Mouse (Mus musculus) neural tube, embryonic 12.5 days (tissue): ENCODE measurements around the gene Polrmt. TPM values are rescaled to one million over a fixed set of nuclear protein-coding genes. Genes with fewer than 3 reads are reported as not detected.
"Not testable (repeated sequence)": the region's sequence is repeated elsewhere in the genome, so short reads cannot be mapped to it uniquely, and the experiment has no call there.

Experiments used
- ATAC-seq: fragments of 200-750 bp; cut with Nextera tagmentation; 2 replicates; pipeline ENCODE4 v1.8.0; 2017; ENCODE audit warnings: low read depth, mild to moderate bottlenecking, moderate TSS enrichment, moderate library complexity; ENCODE audit not compliant: low FRiP score
- H3K27ac ChIP-seq: fragments of 300-500 bp; sonication (generic); 2 replicates; pipeline ENCODE4 v1.5.1; 2016
- H3K27me3 ChIP-seq: fragments of 300-500 bp; sonication (generic); replicated peaks from 2 replicates; pipeline ENCODE4 v1.6.1; 2016; ENCODE audit warnings: mild to moderate bottlenecking
- H3K36me3 ChIP-seq: fragments of 300-500 bp; sonication (generic); 2 replicates; pipeline ENCODE4 v1.6.1; 2016; ENCODE audit warnings: mild to moderate bottlenecking
- H3K4me1 ChIP-seq: fragments of 300-500 bp; sonication (generic); 2 replicates; pipeline ENCODE4 v1.6.1; 2016
- H3K4me2 ChIP-seq: fragments of 300-500 bp; sonication (generic); replicated peaks from 2 replicates; pipeline ENCODE4 v1.6.1; 2016; ENCODE audit warnings: mild to moderate bottlenecking
- H3K4me3 ChIP-seq: fragments of 300-500 bp; sonication (generic); 2 replicates; pipeline ENCODE4 v1.5.1; 2016
- H3K9ac ChIP-seq: fragments of 300-500 bp; sonication (generic); 2 replicates; pipeline ENCODE4 v1.6.1; 2016; ENCODE audit warnings: mild to moderate bottlenecking
- H3K9me3 ChIP-seq: fragments of 300-500 bp; sonication (generic); 2 replicates; pipeline ENCODE4 v1.6.1; 2016; ENCODE audit warnings: mild to moderate bottlenecking
- WGBS: fragments of 180-500 bp; shearing (Covaris S2); methylation state at CpG from one replicate; pipeline ENCODE4 v1.1.7; 2016; 5-methylcytosine and 5-hydroxymethylcytosine counted together
- polyA plus RNA-seq: library from polyadenylated mRNA; unstranded; fragments of >200 nt; fragmentation: Nextera tagmentation; extraction: Ambion mirVana; gene quantifications from 2 replicates; pipeline ENCODE4 v1.2.1, GENCODE M21; 2016

The Polrmt gene
- polyA plus RNA-seq, 1 experiment from 2014 or later: 44.7 TPM

DNA sequence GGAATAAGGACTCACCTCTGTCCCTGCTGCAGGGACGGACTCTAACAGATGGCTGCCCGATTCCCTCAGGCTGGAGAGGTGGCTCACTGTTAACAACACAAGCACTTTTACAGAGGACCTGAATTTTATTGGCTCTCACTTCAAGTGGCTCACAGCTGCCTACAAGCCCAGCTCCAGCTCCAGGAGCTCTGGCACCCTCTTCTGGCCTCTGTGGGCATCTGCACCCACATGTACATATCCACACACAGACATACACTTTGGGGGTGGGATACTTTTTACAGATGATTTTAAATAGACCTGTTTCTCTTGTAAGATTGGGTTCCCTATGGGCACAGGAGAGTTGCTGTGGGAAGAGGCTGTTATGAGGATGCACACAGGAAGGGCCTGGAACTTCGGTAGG, 25.9 kb upstream of the Polrmt start:
- peaks cover 12% of the 10 kb centered on the region for H3K4me1 ChIP-seq
- ATAC-seq: no peak
- no peaks in the 10 kb centered on the region for H3K36me3 ChIP-seq
- 89% methylated on average over 3 of the region's 3 CpGs for WGBS
- H3K27me3 ChIP-seq: peaks cover 12% of the 10 kb centered on the region
- no peak overlapping the region for H3K4me3 ChIP-seq
- H3K9me3 ChIP-seq: 0 out of 2 replicates have a peak, but pooled peaks cover 6% of the 10 kb centered on the region
- no peak overlapping the region for H3K27ac ChIP-seq
- H3K9ac ChIP-seq: no peak overlapping the region
- no peak overlapping the region for H3K4me2 ChIP-seq

DNA sequence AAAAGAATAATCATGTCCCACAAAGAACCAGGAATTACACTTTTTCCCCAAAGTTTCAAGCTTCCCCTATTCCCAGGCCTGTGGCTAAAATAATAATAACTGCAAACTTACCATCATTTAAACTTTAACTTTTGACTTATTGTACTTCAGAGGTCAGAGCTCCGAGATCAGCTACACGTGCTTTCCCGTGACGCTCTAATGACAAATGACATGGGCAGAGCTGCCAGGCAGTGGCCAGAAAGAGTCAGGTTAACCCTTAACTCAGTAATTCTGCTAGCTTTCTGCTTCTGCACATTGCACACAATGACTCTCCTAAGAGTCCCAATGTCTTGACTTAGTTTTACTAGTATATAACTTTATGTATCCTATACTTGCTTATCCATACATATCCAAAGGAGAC, 22.9 kb upstream of the Polrmt start:
- Histone ChIP-seq H3K27ac (no peak overlapping the region), H3K9ac (no peak overlapping the region)
- WGBS: 46% methylated on average over 4 of the region's 4 CpGs

GRCm38 (mm10) chr10:79768400-79768799, 22.0 kb upstream of the Polrmt start:
- no peak for ATAC-seq
- H3K36me3 ChIP-seq: no peaks in the 10 kb centered on the region
- no peak overlapping the region for H3K9ac ChIP-seq
- no peaks in the 10 kb centered on the region for H3K9me3 ChIP-seq
- H3K27me3 ChIP-seq: no peaks in the 10 kb centered on the region; the same call in 1 of the 2 replicates
- 0 out of 2 replicates have a peak overlapping the region, but pooled peaks have one; percentile 97 for H3K4me2 ChIP-seq
- no peak overlapping the region for H3K27ac ChIP-seq
- peaks cover 23% of the 10 kb centered on the region for H3K4me1 ChIP-seq
- no peak overlapping the region for H3K4me3 ChIP-seq
- WGBS: under 1% methylated on average over 5 of the region's 5 CpGs

More for the DNA sequence above, 22.9 kb upstream of the Polrmt start:
- Histone ChIP-seq H3K36me3 (no peaks in the 10 kb centered on the region), H3K4me3 (no peak overlapping the region), H3K4me1 (peaks cover 23% of the 10 kb centered on the region), H3K27me3 (no peaks in the 10 kb centered on the region; the same call in 1 of the 2 replicates), H3K9me3 (no peaks in the 10 kb centered on the region), H3K4me2 (no peak overlapping the region)
- no peak for ATAC-seq

DNA sequence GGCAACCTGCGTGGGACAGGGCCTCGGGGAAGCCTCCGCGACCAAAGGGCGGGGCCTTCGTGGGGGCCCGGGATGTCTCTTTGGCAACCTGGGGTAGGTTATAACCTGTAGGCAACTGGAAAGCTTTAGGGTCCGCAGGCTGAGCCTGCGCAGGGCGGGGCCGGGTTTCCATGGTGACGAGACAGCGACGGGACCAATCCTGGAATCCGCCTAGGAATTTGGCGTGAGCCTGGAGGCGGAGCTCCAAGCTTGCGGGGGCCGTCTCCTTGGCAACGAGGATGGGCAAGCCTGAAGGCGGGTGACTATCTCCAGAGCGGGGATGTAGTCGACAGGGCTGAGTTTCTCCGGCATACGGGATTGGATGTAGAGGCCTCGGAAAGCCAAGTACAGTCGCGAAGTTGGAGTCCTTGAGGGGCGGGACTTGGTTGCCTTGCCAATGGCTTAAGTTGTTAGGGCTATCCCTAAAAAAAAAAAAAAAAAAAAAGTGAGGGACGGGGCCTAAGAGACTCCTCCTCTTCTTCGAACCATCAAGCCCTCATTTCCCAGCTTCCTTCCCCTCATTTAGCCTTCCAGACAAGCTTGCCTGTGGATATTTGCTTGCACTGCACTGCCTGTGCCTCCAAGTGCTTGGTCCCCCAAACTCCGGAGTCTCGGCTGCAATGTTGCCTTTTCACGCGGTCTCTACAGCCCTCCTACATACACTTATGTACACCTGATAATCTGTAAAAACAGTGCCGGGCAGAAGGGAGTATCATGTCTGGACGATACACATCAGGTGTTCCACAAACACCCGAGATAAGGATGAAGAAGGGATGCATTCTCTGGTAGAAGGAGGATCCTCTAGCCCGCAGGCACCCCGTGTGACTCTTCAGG, 21.2 kb upstream of the Polrmt start:
- H3K9me3 ChIP-seq: no peaks in the 10 kb centered on the region
- peak overlapping the region; percentile 95 for H3K4me3 ChIP-seq
- peak overlapping the region; percentile 70 for H3K27ac ChIP-seq
- peaks cover 23% of the 10 kb centered on the region for H3K4me1 ChIP-seq
- H3K9ac ChIP-seq: peak overlapping the region; percentile 93
- H3K27me3 ChIP-seq: no peaks in the 10 kb centered on the region; the same call in 1 of the 2 replicates
- H3K36me3 ChIP-seq: no peaks in the 10 kb centered on the region; the same call in 1 of the 2 replicates
- 12% methylated on average over 40 of the region's 40 CpGs for WGBS
- peak overlapping the region; percentile 97 for H3K4me2 ChIP-seq
- peak; percentile 85 for ATAC-seq

DNA sequence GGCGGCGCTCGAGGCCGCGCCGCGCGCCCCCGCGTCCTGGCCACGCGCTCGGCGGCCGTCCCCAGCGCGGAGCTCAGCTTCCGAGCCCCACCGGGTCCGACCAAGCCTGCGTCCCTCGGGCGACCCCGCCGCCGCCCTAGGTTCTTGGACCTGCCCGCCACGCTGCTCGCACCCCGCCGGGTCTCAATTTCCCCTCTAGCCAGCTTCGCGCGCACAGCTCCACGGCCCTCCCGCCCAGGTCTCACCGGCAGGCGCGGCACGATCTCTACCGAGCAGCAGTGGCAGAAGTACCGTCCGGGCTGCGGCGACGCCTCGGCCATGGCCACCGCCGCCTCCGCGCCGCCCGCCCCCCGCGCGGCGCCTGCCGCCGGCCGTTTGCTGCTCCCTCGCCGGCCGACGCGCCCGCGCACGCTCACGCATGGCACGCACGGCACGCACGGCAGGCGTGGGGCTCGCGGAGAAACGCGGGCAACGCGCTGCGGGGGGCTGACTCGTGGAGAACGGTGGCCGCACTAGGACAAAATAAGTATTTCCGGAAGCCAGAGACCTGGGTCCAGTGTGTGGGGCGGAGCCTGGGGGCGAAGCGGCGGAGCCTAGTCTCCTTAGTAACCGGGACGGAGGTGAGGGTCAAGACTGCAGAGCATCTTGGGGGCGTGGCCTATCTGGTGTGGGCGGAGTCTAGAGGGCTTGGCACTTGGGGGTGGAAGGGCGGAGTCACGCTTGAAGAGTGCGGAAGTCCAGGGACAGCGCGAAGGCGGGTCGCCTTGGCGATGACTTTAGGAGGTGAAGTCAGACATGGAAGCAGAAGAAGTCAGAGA, 20.3 kb upstream of the Polrmt start, which contains the start of gene Rnf126:
Gene Rnf126 (minus strand): TSS at position 445 of the 818 bp plus-strand sequence.
- peak within 1 kb of the TSS; percentile 77 for H3K27ac ChIP-seq
- H3K9ac ChIP-seq: peak within 1 kb of the TSS; percentile 93
- no peaks in the 10 kb centered on the region for H3K9me3 ChIP-seq
- peak within 1 kb of the TSS; percentile 95 for H3K4me3 ChIP-seq
- no peaks in the 10 kb centered on the region; the same call in 1 of the 2 replicates for H3K27me3 ChIP-seq
- under 1% methylated on average over 101 of the region's 101 CpGs for WGBS
- H3K4me1 ChIP-seq: peaks cover 23% of the 10 kb centered on the region
- peak within 1 kb of the TSS; percentile 97 for H3K4me2 ChIP-seq
- peaks cover 9% of the 10 kb centered on the region for H3K36me3 ChIP-seq
- ATAC-seq: peak; percentile 92

- Histone ChIP-seq H3K9ac (peak overlapping the region; percentile 93), H3K4me3 (peak overlapping the region; percentile 95), H3K4me1 (peaks cover 23% of the 10 kb centered on the region), H3K4me2 (peak overlapping the region; percentile 97), H3K27me3 (no peaks in the 10 kb centered on the region; the same call in 1 of the 2 replicates), H3K36me3 (peaks cover 15% of the 10 kb centered on the region), H3K27ac (peak overlapping the region; percentile 77; the same call in 1 of the 2 replicates), H3K9me3 (no peaks in the 10 kb centered on the region)
- 8% methylated on average over 16 of the region's 16 CpGs for WGBS
- ATAC-seq: peak; percentile 12
Observed at GRCm38 (mm10) chr10:79766001-79766507, 19.7 kb upstream of the Polrmt start.

- H3K27me3 ChIP-seq: no peaks in the 10 kb centered on the region
- peaks cover 23% of the 10 kb centered on the region for H3K36me3 ChIP-seq
- peak overlapping the region; percentile 97 for H3K4me2 ChIP-seq
- H3K4me3 ChIP-seq: peak overlapping the region; percentile 95
- peaks cover 23% of the 10 kb centered on the region for H3K4me1 ChIP-seq
- H3K9ac ChIP-seq: peak overlapping the region; percentile 93
- no peak overlapping the region for H3K27ac ChIP-seq
- 76% methylated on average over 2 of the region's 2 CpGs for WGBS
- no peaks in the 10 kb centered on the region for H3K9me3 ChIP-seq
- ATAC-seq: no peak
Observed at GRCm38 (mm10) chr10:79765228-79765745, 18.9 kb upstream of the Polrmt start.

DNA sequence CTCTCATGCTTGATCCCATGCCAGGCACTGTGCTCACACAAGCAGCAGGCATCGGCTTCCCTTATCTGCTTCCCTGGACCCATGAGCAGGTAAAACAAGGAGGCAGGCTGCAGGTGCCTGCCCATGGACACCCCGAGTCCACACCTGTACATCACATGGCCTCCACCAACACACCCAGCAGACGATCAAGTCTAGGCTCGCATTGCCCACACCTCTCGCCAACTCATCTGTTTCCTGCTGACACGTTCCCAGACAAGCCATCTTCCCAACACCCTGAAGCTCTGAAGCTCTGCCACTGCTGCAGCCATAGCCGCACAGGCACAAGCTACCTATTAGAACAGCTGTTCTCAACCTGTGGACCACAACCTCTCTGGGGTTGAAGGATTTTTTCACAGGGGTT, 17.9 kb upstream of the Polrmt start:
- no peak for ATAC-seq
- WGBS: 85% methylated on average over 7 of the region's 7 CpGs
- Histone ChIP-seq H3K27ac (no peak overlapping the region), H3K4me2 (no peak overlapping the region; the same call in 1 of the 2 replicates), H3K4me3 (no peak overlapping the region), H3K36me3 (peaks cover 32% of the 10 kb centered on the region), H3K27me3 (no peaks in the 10 kb centered on the region), H3K4me1 (peaks cover 23% of the 10 kb centered on the region), H3K9me3 (no peaks in the 10 kb centered on the region), H3K9ac (0 out of 2 replicates have a peak overlapping the region, but pooled peaks have one; percentile 5)

DNA sequence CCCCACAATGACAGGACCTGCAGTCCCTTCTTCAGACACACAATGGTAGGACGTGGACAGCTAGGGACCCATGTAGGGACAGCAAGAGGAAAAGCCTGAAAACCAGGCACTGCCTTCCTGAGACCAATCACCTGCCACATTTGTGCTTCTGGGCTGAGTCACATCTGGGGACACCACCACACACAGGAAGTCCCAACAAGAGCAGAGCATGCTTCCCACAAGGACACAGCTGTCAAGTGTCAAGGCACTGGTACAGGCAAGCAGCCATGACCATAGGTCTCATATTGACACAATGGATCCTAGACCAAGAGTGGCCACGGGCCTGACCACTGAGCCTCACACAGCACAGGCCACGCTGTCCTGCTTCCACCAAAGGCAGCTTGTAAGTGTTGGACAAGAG, 16.5 kb upstream of the Polrmt start:
- Histone ChIP-seq H3K4me1 (peaks cover 18% of the 10 kb centered on the region), H3K4me2 (no peak overlapping the region), H3K9ac (no peak overlapping the region), H3K4me3 (no peak overlapping the region), H3K27me3 (no peaks in the 10 kb centered on the region), H3K27ac (no peak overlapping the region), H3K36me3 (peaks cover 45% of the 10 kb centered on the region), H3K9me3 (no peaks in the 10 kb centered on the region)
- 93% methylated on average over 3 of the region's 3 CpGs for WGBS
- no peak for ATAC-seq

- Histone ChIP-seq H3K27me3 (no peaks in the 10 kb centered on the region), H3K4me1 (peaks cover 16% of the 10 kb centered on the region), H3K4me3 (no peak overlapping the region), H3K9me3 (no peaks in the 10 kb centered on the region), H3K9ac (no peak overlapping the region), H3K4me2 (no peak overlapping the region), H3K27ac (no peak overlapping the region), H3K36me3 (peaks cover 65% of the 10 kb centered on the region)
- no peak for ATAC-seq
- 92% methylated on average over 11 of the region's 11 CpGs for WGBS
Observed at GRCm38 (mm10) chr10:79760603-79761143, 14.3 kb upstream of the Polrmt start.

GRCm38 (mm10) chr10:79759675-79760074, 13.3 kb upstream of the Polrmt start:
- not testable (repeated sequence) for ATAC-seq, H3K4me2 ChIP-seq, H3K9ac ChIP-seq, H3K4me3 ChIP-seq, H3K27me3 ChIP-seq, H3K9me3 ChIP-seq, H3K27ac ChIP-seq
- peaks cover 16% of the 10 kb centered on the region for H3K4me1 ChIP-seq
- peaks cover 68% of the 10 kb centered on the region for H3K36me3 ChIP-seq
- WGBS: 86% methylated on average over 1 of the region's 1 CpGs
